Mouse (Mus musculus) thymus, adult 2 months (tissue): ENCODE results near the gene Zfp341. TPM values are rescaled to one million over a fixed set of nuclear protein-coding genes. Genes with fewer than 3 reads are reported as not detected.

Experiments
- DNase-seq: peaks from one replicate; pipeline ENCODE4 v3.0.0; 2021
- H3K27ac ChIP-seq: fragments of 200-500 bp; 2 replicates; pipeline ENCODE4 v1.5.1; 2012; ENCODE audit warnings: low read length, control low read depth; ENCODE audit not compliant: control insufficient read depth, insufficient read depth
- H3K27me3 ChIP-seq: fragments of 200-500 bp; 2 replicates; pipeline ENCODE4 v1.6.1; 2012; ENCODE audit warnings: mild to moderate bottlenecking, low read length, moderate library complexity, mixed read lengths; ENCODE audit not compliant: control insufficient read depth, insufficient read depth
- H3K36me3 ChIP-seq: fragments of 200-500 bp; 2 replicates; pipeline ENCODE4 v1.6.1; 2012; ENCODE audit warnings: mild to moderate bottlenecking, low read length, moderate library complexity; ENCODE audit not compliant: control insufficient read depth, insufficient read depth
- H3K4me1 ChIP-seq: fragments of 200-500 bp; replicated peaks from 2 replicates; pipeline ENCODE4 v1.6.1; 2012; ENCODE audit warnings: low read length; ENCODE audit not compliant: control insufficient read depth, insufficient read depth
- H3K4me3 ChIP-seq: fragments of 200-500 bp; 2 replicates; pipeline ENCODE4 v1.5.1; 2012; ENCODE audit warnings: mild to moderate bottlenecking, low read length, control low read depth, moderate library complexity; ENCODE audit not compliant: control insufficient read depth, insufficient read depth
- CTCF ChIP-seq: fragments of 200-500 bp; IDR thresholded peaks from 2 replicates; pipeline ENCODE4 v1.5.1; 2012; ENCODE audit warnings: mild to moderate bottlenecking, control low read depth, low read length, moderate library complexity, borderline replicate concordance; ENCODE audit not compliant: control insufficient read depth, poor library complexity, insufficient read depth; ENCODE audit errors: extremely low read depth
- POLR2A ChIP-seq: fragments of 200-500 bp; IDR thresholded peaks from 2 replicates; pipeline ENCODE4 v1.6.1; 2012; ENCODE audit warnings: mild to moderate bottlenecking, low read length, control low read depth, moderate library complexity; ENCODE audit not compliant: control insufficient read depth, poor library complexity, insufficient read depth; ENCODE audit errors: extremely low read depth
- WGBS: fragments of 180-500 bp; shearing (Covaris S2); methylation state at CpG from one replicate; pipeline ENCODE4 v1.1.7; 2018; 5-methylcytosine and 5-hydroxymethylcytosine counted together
- polyA plus RNA-seq: library from polyadenylated mRNA; depleted of rRNA; stranded (reverse); fragments of >200 nt; gene quantifications from 2 replicates; pipeline ENCODE4 v1.2.3, GENCODE M21; 2012; rRNA removed

Zfp341 gene
- 10.6 and 10.8 TPM in 2 replicates for polyA plus RNA-seq

GRCm38 (mm10) chr2:154613118-154614115, at the start of gene Zfp341, which contains the start of gene 4930519P11Rik:
Gene Zfp341, plus strand, starts transcription at chr2:154613297.
Gene 4930519P11Rik, minus strand, starts transcription at chr2:154613437.
- TF ChIP-seq CTCF: peak; percentile 98
- peak; percentile 98 for TF ChIP-seq POLR2A

GRCm38 (mm10) chr2:154563612-154564170, 49.4 kb upstream of the Zfp341 start:
- Histone ChIP-seq H3K4me3 (no peak overlapping the region), H3K36me3 (no peaks in the 10 kb centered on the region), H3K27me3 (no peaks in the 10 kb centered on the region), H3K4me1 (peaks cover 18% of the 10 kb centered on the region), H3K27ac (no peak overlapping the region)
- TF ChIP-seq POLR2A (no peak), CTCF (no peak)
- 93% methylated on average over 22 of the region's 22 CpGs for WGBS
- no peak for DNase-seq

More at GRCm38 (mm10) chr2:154613118-154614115, at the start of gene Zfp341, which contains the start of gene 4930519P11Rik:
- Histone ChIP-seq H3K4me3 (peak within 1 kb of the TSS; percentile 90), H3K27ac (peak within 1 kb of the TSS; percentile 96), H3K4me1 (peaks cover 43% of the 10 kb centered on the region), H3K27me3 (no peaks in the 10 kb centered on the region), H3K36me3 (no peaks in the 10 kb centered on the region)
- peak; percentile 91 for DNase-seq
- WGBS: under 1% methylated on average over 86 of the region's 98 CpGs

DNA sequence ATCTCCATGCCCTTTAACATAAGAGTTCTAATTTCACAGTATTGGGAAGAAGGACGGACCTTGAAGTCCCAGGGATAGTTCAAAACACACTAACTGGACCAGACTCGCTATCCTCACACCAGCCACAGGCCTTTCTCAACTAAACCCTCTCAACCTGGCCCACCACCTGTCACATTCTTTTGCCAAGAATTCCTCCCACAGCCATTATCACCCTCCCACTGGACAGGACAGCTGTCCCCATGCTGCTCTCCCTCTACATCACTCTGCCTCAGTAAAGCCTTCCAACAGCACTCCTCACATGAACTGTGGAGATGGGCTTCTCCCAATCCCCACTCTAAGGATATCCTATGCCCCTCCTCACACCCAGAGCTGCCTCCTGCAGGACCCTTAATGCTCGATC, 47.5 kb upstream of the Zfp341 start:
- Histone ChIP-seq H3K27me3 (no peaks in the 10 kb centered on the region), H3K36me3 (no peaks in the 10 kb centered on the region), H3K27ac (no peak overlapping the region), H3K4me1 (peaks cover 18% of the 10 kb centered on the region), H3K4me3 (no peak overlapping the region)
- WGBS: 96% methylated on average over 3 of the region's 3 CpGs
- DNase-seq: no peak
- TF ChIP-seq CTCF (no peak), POLR2A (no peak)

DNA sequence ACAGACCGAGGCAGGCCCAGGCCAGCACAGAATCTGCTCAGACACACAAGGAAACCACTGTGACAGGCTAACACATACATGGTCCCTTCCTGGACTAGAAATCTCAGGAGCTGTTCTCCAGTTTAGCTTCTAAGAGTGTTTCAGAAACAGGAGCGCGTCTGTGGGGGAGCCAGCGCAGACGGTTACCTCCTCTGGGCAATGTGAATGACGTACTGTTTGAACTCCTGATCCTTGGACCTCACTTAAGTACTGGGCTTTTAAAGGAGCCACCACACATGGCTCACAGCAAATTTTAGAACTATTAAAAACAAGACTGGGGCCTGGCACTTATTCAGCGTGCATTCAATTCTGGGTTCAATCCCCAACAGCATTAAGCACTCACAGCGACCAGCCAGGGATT, 46.5 kb upstream of the Zfp341 start:
- no peak for DNase-seq
- Histone ChIP-seq H3K27me3 (no peaks in the 10 kb centered on the region), H3K4me3 (no peak overlapping the region), H3K27ac (no peak overlapping the region), H3K36me3 (no peaks in the 10 kb centered on the region), H3K4me1 (peaks cover 24% of the 10 kb centered on the region)
- TF ChIP-seq CTCF (no peak), POLR2A (no peak)
- 90% methylated on average over 8 of the region's 8 CpGs for WGBS

DNA sequence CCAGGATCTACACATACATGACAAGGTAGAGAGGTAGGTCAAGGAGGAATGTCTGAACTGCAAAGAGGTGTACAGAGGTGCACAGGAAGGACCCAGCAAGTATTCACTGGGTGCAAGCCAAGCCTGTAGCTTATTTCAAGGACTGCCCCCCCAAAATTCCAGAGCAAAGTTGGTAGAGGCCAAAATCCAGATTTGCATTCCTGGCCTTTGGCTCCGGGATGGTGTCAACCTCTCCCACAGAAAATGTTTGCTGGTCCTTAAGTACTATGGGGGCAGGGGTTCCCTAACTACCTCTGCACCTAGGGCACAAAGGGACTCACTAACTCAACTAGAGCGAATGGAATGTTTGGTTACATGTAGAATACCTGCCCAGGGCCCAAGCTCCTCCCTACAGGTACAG, 45.3 kb upstream of the Zfp341 start:
- TF ChIP-seq POLR2A (no peak), CTCF (no peak)
- no peak overlapping the region for H3K27ac ChIP-seq
- no peaks in the 10 kb centered on the region for H3K27me3 ChIP-seq
- no peaks in the 10 kb centered on the region for H3K36me3 ChIP-seq
- peaks cover 24% of the 10 kb centered on the region for H3K4me1 ChIP-seq
- H3K4me3 ChIP-seq: no peak overlapping the region
- 97% methylated on average over 2 of the region's 2 CpGs for WGBS
- no peak for DNase-seq

GRCm38 (mm10) chr2:154568329-154569070, 44.6 kb upstream of the Zfp341 start:
- Histone ChIP-seq H3K4me3 (peak overlapping the region; percentile 52), H3K27me3 (no peaks in the 10 kb centered on the region), H3K36me3 (no peaks in the 10 kb centered on the region), H3K27ac (no peak overlapping the region), H3K4me1 (peaks cover 24% of the 10 kb centered on the region)
- DNase-seq: no peak
- TF ChIP-seq CTCF: no peak
- no peak for TF ChIP-seq POLR2A
- WGBS: 49% methylated on average over 10 of the region's 10 CpGs
